In genomic region chr9:59964367-59964766, GRCm38 (mm10) we compare ENCODE assay signal across 17 mouse cellular contexts. TPM values are rescaled to one million over a fixed set of nuclear protein-coding genes. Genes with fewer than 3 reads are reported as not detected.
A peak's percentile ranks its signal among the peaks of the same experiment; 100 is the strongest.
DNase-seq lines count a peak whose midpoint lies in the region; ATAC-seq and TF ChIP-seq lines count a peak whose summit lies in the region.
"Had no signal": no experiment of that assay in that cellular context is flagged by ENCODE, and none has a peak within 500 bp of the region (broad histone marks: within the 10 kb centered on the region; RNA-seq: fewer than 3 reads in every experiment).

No protein-coding gene starts in this region.

- H3K9me3 ChIP-seq in limb, embryonic 11.5 days (ENCODE audit: control insufficient read depth, low read length) = no peaks in the 10 kb centered on the region
- H3K9me3 ChIP-seq in limb, embryonic 10.5 days (replicated peaks) = no peaks in the 10 kb centered on the region
- no peaks in the 10 kb centered on the region for H3K9me3 ChIP-seq in hindbrain, postnatal 0 days (ENCODE audit: low read length)

- H3K9ac ChIP-seq in limb, embryonic 11.5 days (ENCODE audit: low read length) = no peak overlapping the region
- no peak overlapping the region for H3K9ac ChIP-seq in hindbrain, postnatal 0 days (replicated peaks; ENCODE audit: low read length)

- WGBS in limb, embryonic 11.5 days = 44% methylated on average over 3 of the region's 3 CpGs
- 56% methylated on average over 3 of the region's 3 CpGs for WGBS in limb, embryonic 10.5 days
- 40% methylated on average over 3 of the region's 3 CpGs for WGBS in lung, adult 2 months
- 58% methylated on average over 3 of the region's 3 CpGs for WGBS in hindbrain, postnatal 0 days

- ATAC-seq in limb, embryonic 11.5 days (ENCODE audit: insufficient number of reproducible peaks, low FRiP score, low TSS enrichment, low read depth) = peak; percentile 54; the same call in 1 of the 2 replicates
- ATAC-seq in hindbrain, postnatal 0 days = no peak
- ATAC-seq: CD4-positive, CD25-positive, alpha-beta regulatory T cell, adult 4 months had no signal

- no peak for TF ChIP-seq POLR2A in lung, adult 2 months (IDR thresholded peaks at IDR 0.05; ENCODE audit: borderline replicate concordance, extremely low read depth, low read depth, low read length)

- no peaks in the 10 kb centered on the region for H3K36me3 ChIP-seq in limb, embryonic 11.5 days (ENCODE audit: control insufficient read depth, insufficient read depth, low read length)
- H3K36me3 ChIP-seq in limb, embryonic 10.5 days = no peaks in the 10 kb centered on the region
- no peaks in the 10 kb centered on the region for H3K36me3 ChIP-seq in hindbrain, postnatal 0 days (ENCODE audit: insufficient read depth, low read length)

- no peak for TF ChIP-seq CTCF in lung, adult 2 months (IDR thresholded peaks at IDR 0.05; ENCODE audit: insufficient read depth, low read length)
- no peak for TF ChIP-seq CTCF in hindbrain, postnatal 0 days (IDR thresholded peaks at IDR 0.05; ENCODE audit: low read depth)

- H3K27ac ChIP-seq in limb, embryonic 11.5 days (replicated peaks; ENCODE audit: low read depth, low read length) = no peak overlapping the region
- H3K27ac ChIP-seq in limb, embryonic 10.5 days = no peak overlapping the region
- H3K27ac ChIP-seq in hindbrain, postnatal 0 days = no peak overlapping the region

- no peak overlapping the region for H3K4me3 ChIP-seq in limb, embryonic 11.5 days (ENCODE audit: low read depth, low read length)
- H3K4me3 ChIP-seq in limb, embryonic 10.5 days = no peak overlapping the region
- H3K4me3 ChIP-seq in lung, adult 2 months (replicated peaks; ENCODE audit: extremely low read depth, low read depth, low read length) = no peak overlapping the region
- no peak overlapping the region for H3K4me3 ChIP-seq in hindbrain, postnatal 0 days (ENCODE audit: low read length)

- no peak overlapping the region for H3K4me2 ChIP-seq in limb, embryonic 11.5 days (ENCODE audit: low read depth, severe bottlenecking)
- H3K4me2 ChIP-seq in hindbrain, postnatal 0 days (ENCODE audit: low read depth, low read length) = no peak overlapping the region
- H3K4me2 ChIP-seq: liver, embryonic 11.5 days had no signal

- H3K4me1 ChIP-seq in limb, embryonic 11.5 days (ENCODE audit: control insufficient read depth, insufficient read depth, low read length) = peaks cover 5% of the 10 kb centered on the region
- H3K4me1 ChIP-seq in limb, embryonic 10.5 days = peaks cover 41% of the 10 kb centered on the region
- H3K4me1 ChIP-seq in lung, adult 2 months (ENCODE audit: control insufficient read depth, insufficient read depth, low read length) = no peaks in the 10 kb centered on the region
- H3K4me1 ChIP-seq in hindbrain, postnatal 0 days (ENCODE audit: insufficient read depth, low read length) = no peaks in the 10 kb centered on the region

- DNase-seq in limb, embryonic 11.5 days (ENCODE audit: low spot score) = no peak
- no peak for DNase-seq in limb, embryonic 10.5 days (ENCODE audit: low spot score)
- peak; percentile 51 to 66 for DNase-seq in frontal cortex, postnatal 36 days (ENCODE audit: low spot score in 2 of 2)
- peak; percentile 42 for DNase-seq in lung, adult 2 months
- DNase-seq in right cerebral cortex, postnatal 36 days (ENCODE audit: low spot score in 2 of 2) = peak; percentile 35 to 68
- DNase-seq in gastrocnemius, postnatal 10 days = no peak
- no peak for DNase-seq in hindbrain, postnatal 0 days (ENCODE audit: low spot score)
- DNase-seq in gastrocnemius, postnatal 25 days = no peak
- DNase-seq: adrenal gland, postnatal 25 days; embryo, embryonic 11 days; heart, adult 18-20 months; kidney, adult 11 months; thymus, postnatal 36 days had no signal

- H3K27me3 ChIP-seq in limb, embryonic 11.5 days (ENCODE audit: control insufficient read depth, insufficient read depth, low read length) = no peaks in the 10 kb centered on the region
- no peaks in the 10 kb centered on the region for H3K27me3 ChIP-seq in limb, embryonic 10.5 days (ENCODE audit: low read depth, poor library complexity, severe bottlenecking)
- H3K27me3 ChIP-seq in hindbrain, postnatal 0 days (ENCODE audit: insufficient read depth, low read length) = no peaks in the 10 kb centered on the region

RNA-seq across cellular contexts. Expression of gene Nr2e3, which starts 3.9 kb away (rescaled TPM):
- polyA plus RNA-seq in limb, embryonic 11.5 days (2014; fragmentation: Nextera tagmentation; extraction: Ambion mirVana) = 0.71 and 1.1 TPM in 2 replicates
- polyA plus RNA-seq in limb, embryonic 10.5 days (2016; fragmentation: Nextera tagmentation; extraction: Ambion mirVana) = 0.11 and 0.33 TPM in 2 replicates
- not detected in 2 replicates for polyA plus RNA-seq in lung, adult 2 months (2012; rRNA removed)
- total RNA-seq in gastrocnemius, postnatal 10 days (2021) = not detected
- total RNA-seq in hindbrain, postnatal 0 days (2014; rRNA removed) = 0.07 TPM in 1 of 2 replicates, not detected in the other
- not detected in 2 replicates for polyA plus RNA-seq in hindbrain, postnatal 0 days (2015; fragmentation: Nextera tagmentation; extraction: Ambion mirVana)
- total RNA-seq in gastrocnemius, postnatal 25 days (2021) = not detected
- total RNA-seq: adrenal gland, postnatal 25 days; heart, adult 18-20 months had no signal
- polyA plus RNA-seq: CD4-positive, CD25-positive, alpha-beta regulatory T cell, adult 4 months; forebrain, embryonic 11.5 days; hindbrain, embryonic 11.5 days had no signal

Comparison
In these comparisons a context has a peak if more than half of its experiments do, and no peak if none do; other contexts are left out.
1. DNase-seq: peak in frontal cortex, postnatal 36 days (2 of 2), lung, adult 2 months (single experiment) and right cerebral cortex, postnatal 36 days (2 of 2); none in limb, embryonic 11.5 days (single experiment), limb, embryonic 10.5 days (single experiment), gastrocnemius, postnatal 10 days (single experiment), hindbrain, postnatal 0 days (single experiment) and gastrocnemius, postnatal 25 days (single experiment).